15 mouse cellular contexts compared by ENCODE assay signal in the genomic region with DNA sequence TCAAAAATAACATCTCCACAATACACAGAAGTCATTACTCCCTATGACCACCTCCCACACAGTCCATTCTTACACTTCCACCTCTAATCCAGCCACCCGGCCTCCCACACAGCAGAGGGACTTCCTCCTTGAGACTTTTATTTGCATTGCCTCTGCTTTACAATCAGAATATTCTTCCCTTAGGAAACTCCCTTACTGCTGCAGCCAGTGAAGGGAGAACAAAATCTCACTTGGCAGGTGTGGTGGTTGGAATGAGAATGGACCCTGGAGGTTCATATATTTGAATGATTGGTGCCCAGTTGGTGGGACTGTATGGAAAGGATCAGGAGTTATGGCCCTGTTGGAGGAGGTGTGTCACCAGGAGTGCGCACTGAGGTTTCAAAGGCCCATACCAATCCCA. TPM values are rescaled to one million over a fixed set of nuclear protein-coding genes. Genes with fewer than 3 reads are reported as not detected.
"Had no signal": no experiment of that assay in that cellular context is flagged by ENCODE, and none has a peak within 500 bp of the region (broad histone marks: within the 10 kb centered on the region; RNA-seq: fewer than 3 reads in every experiment).

No protein-coding gene starts in this region.

- H3K4me1 ChIP-seq: intestine, embryonic 15.5 days; limb, embryonic 12.5 days; midbrain, embryonic 13.5 days; neural tube, embryonic 15.5 days had no signal

- H3K27me3 ChIP-seq: intestine, embryonic 15.5 days; limb, embryonic 12.5 days; liver, embryonic 13.5 days; midbrain, embryonic 13.5 days; neural tube, embryonic 15.5 days had no signal

- H3K4me3 ChIP-seq: intestine, embryonic 15.5 days; layer of hippocampus, adult 2 months; limb, embryonic 12.5 days; liver, embryonic 13.5 days; midbrain, embryonic 13.5 days; myocyte; neural tube, embryonic 15.5 days had no signal

- DNase-seq: kidney, adult 18-20 months; kidney, postnatal 10 days; kidney, postnatal 4 days; liver; liver, embryonic 13.5 days; liver, postnatal 0 days; right cerebral cortex, postnatal 4 days; thymus, postnatal 25 days had no signal

- H3K36me3 ChIP-seq: intestine, embryonic 15.5 days; limb, embryonic 12.5 days; liver, embryonic 13.5 days; midbrain, embryonic 13.5 days; neural tube, embryonic 15.5 days had no signal

- H3K9me3 ChIP-seq: intestine, embryonic 15.5 days; limb, embryonic 12.5 days; liver, embryonic 13.5 days; midbrain, embryonic 13.5 days; neural tube, embryonic 15.5 days had no signal

- H3K9ac ChIP-seq: intestine, embryonic 15.5 days; limb, embryonic 12.5 days; liver, embryonic 13.5 days; liver, postnatal 0 days; midbrain, embryonic 13.5 days; neural tube, embryonic 15.5 days had no signal

- H3K27ac ChIP-seq: intestine, embryonic 15.5 days; layer of hippocampus, adult 2 months; limb, embryonic 12.5 days; liver, embryonic 13.5 days; midbrain, embryonic 13.5 days; neural tube, embryonic 15.5 days; stomach, postnatal 0 days had no signal

- H3K4me2 ChIP-seq: intestine, embryonic 15.5 days; limb, embryonic 12.5 days; liver, embryonic 13.5 days; midbrain, embryonic 13.5 days; neural tube, embryonic 15.5 days had no signal

- ATAC-seq: intestine, embryonic 15.5 days; liver, postnatal 0 days; midbrain, embryonic 13.5 days had no signal

RNA-seq across cellular contexts. Expression of a gene that starts 7.6 kb away (rescaled TPM):
- polyA plus RNA-seq: myocyte had no signal
